Mouse (Mus musculus) CH12.LX (cell line): ENCODE data around the gene Sec14l1. TPM values are rescaled to one million over a fixed set of nuclear protein-coding genes. Genes with fewer than 3 reads are reported as not detected.

Experiments
- DNase-seq: peaks from one replicate; pipeline ENCODE4 v3.0.0-alpha.2; 2013; ENCODE audit errors: extremely low read depth
- H3K27ac ChIP-seq: 2 replicates; pipeline ENCODE4 v1.5.1; 2012; ENCODE audit warnings: low read depth, mild to moderate bottlenecking, control low read depth, moderate library complexity; ENCODE audit not compliant: insufficient read depth
- H3K27me3 ChIP-seq: replicated peaks from 2 replicates; pipeline ENCODE3; 2012; ENCODE audit warnings: inconsistent platforms
- H3K36me3 ChIP-seq, 2 experiments: replicated peaks in 1 of 2; 2 replicates each; pipeline versions ENCODE3 to v1.6.1; 2012; ENCODE audit warnings: inconsistent platforms in 1 of 2, low read length in 1 of 2, mild to moderate bottlenecking in 1 of 2, mixed read lengths in 1 of 2, moderate library complexity in 1 of 2; ENCODE audit not compliant: control insufficient read depth in 1 of 2, insufficient read depth in 1 of 2
- H3K4me1 ChIP-seq, 2 experiments: 2 replicates each; pipeline ENCODE4 v1.6.1; 2012; ENCODE audit warnings: inconsistent platforms in 1 of 2, moderate library complexity in 1 of 2; ENCODE audit not compliant: insufficient read depth in 2 of 2, control insufficient read depth in 1 of 2
- H3K4me2 ChIP-seq: 2 replicates; pipeline ENCODE4 v1.6.1; 2012; ENCODE audit warnings: low read depth, mild to moderate bottlenecking, control low read depth; ENCODE audit not compliant: poor library complexity, insufficient read depth, severe bottlenecking
- H3K4me3 ChIP-seq, 3 experiments: fragments of 150-350 bp in 1 of 3; sonication (generic) in 1 of 3; replicated peaks in 1 of 3; 2 replicates each; pipeline versions ENCODE3 to v1.5.1; 2011 to 2012; ENCODE audit warnings: low read depth in 2 of 3, low read length in 2 of 3, mild to moderate bottlenecking in 2 of 3, moderate library complexity in 2 of 3, control low read depth in 1 of 3, improper control_type of control experiment in 1 of 3, inconsistent platforms in 1 of 3, mixed read lengths in 1 of 3; ENCODE audit not compliant: poor library complexity in 1 of 3
- H3K79me2 ChIP-seq: replicated peaks from 2 replicates; pipeline ENCODE4 v1.6.1; 2012; ENCODE audit warnings: mild to moderate bottlenecking, moderate library complexity; ENCODE audit not compliant: control insufficient read depth, poor library complexity, insufficient read depth, severe bottlenecking; ENCODE audit errors: extremely low read depth
- H3K9ac ChIP-seq: 2 replicates; pipeline ENCODE4 v1.6.1; 2012; ENCODE audit warnings: low read depth, mild to moderate bottlenecking, control low read depth, moderate library complexity; ENCODE audit not compliant: insufficient read depth
- H3K9me3 ChIP-seq: replicated peaks from 2 replicates; pipeline ENCODE3; 2012; ENCODE audit warnings: low read length, inconsistent platforms, mixed read lengths
- BHLHE40 ChIP-seq: IDR thresholded peaks from 2 replicates; pipeline ENCODE4 v1.6.1; 2011; ENCODE audit warnings: mild to moderate bottlenecking, low read depth, low read length, improper control_type of control experiment
- CHD2 ChIP-seq: IDR thresholded peaks from 2 replicates; pipeline ENCODE4 v1.6.1; 2011; ENCODE audit warnings: low read length, improper control_type of control experiment
- CTCF ChIP-seq, 2 experiments: IDR thresholded peaks in 1 of 2; conservative IDR thresholded peaks in 1 of 2; 2 replicates each; pipeline ENCODE4 v1.5.1; 2011 to 2012; ENCODE audit warnings: low read depth in 2 of 2, low read length in 2 of 2, improper control_type of control experiment in 1 of 2, inconsistent platforms in 1 of 2, mild to moderate bottlenecking in 1 of 2, moderate library complexity in 1 of 2
- ELF1 ChIP-seq: IDR thresholded peaks from 2 replicates; pipeline ENCODE4 v1.6.1; 2014; ENCODE audit warnings: low read depth, mild to moderate bottlenecking, inconsistent platforms, low read length, improper control_type of control experiment
- ETS1 ChIP-seq: conservative IDR thresholded peaks from 2 replicates; pipeline ENCODE4 v1.6.1; 2012; ENCODE audit warnings: low read depth, mild to moderate bottlenecking, inconsistent platforms, low read length, improper control_type of control experiment, moderate library complexity
- HCFC1 ChIP-seq: IDR thresholded peaks from 2 replicates; pipeline ENCODE4 v1.6.1; 2012; ENCODE audit warnings: low read depth, mild to moderate bottlenecking, inconsistent platforms, low read length, improper control_type of control experiment
- IRF4 ChIP-seq: IDR thresholded peaks from 2 replicates; pipeline ENCODE4 v1.6.1; 2014; ENCODE audit warnings: low read depth, mild to moderate bottlenecking, inconsistent platforms, low read length, improper control_type of control experiment
- MAFK ChIP-seq: IDR thresholded peaks from 2 replicates; pipeline ENCODE4 v1.6.1; 2011; ENCODE audit warnings: low read length, improper control_type of control experiment; ENCODE audit not compliant: insufficient replicate concordance
- MAX ChIP-seq: IDR thresholded peaks from 2 replicates; pipeline ENCODE4 v1.6.1; 2011; ENCODE audit warnings: low read length, improper control_type of control experiment
- MYC ChIP-seq: IDR thresholded peaks from 2 replicates; pipeline ENCODE4 v1.6.1; 2011; ENCODE audit warnings: low read depth, mild to moderate bottlenecking, improper control_type of control experiment, low read length
- RAD21 ChIP-seq: IDR thresholded peaks from 2 replicates; pipeline ENCODE4 v1.6.1; 2011; ENCODE audit warnings: low read depth, mild to moderate bottlenecking, low read length, improper control_type of control experiment, moderate library complexity
- SIN3A ChIP-seq: IDR thresholded peaks from 2 replicates; pipeline ENCODE4 v1.6.1; 2012; ENCODE audit warnings: low read length, improper control_type of control experiment, inconsistent platforms
- TBP ChIP-seq: conservative IDR thresholded peaks from 2 replicates; pipeline ENCODE4 v1.6.1; 2011; ENCODE audit warnings: low read depth, low read length, improper control_type of control experiment
- TCF12 ChIP-seq: IDR thresholded peaks from 2 replicates; pipeline ENCODE4 v1.6.1; 2014; ENCODE audit warnings: low read depth, mild to moderate bottlenecking, inconsistent platforms, low read length, improper control_type of control experiment
- USF1 ChIP-seq: IDR thresholded peaks from 2 replicates; pipeline ENCODE4 v1.6.1; 2014; ENCODE audit warnings: low read depth, mild to moderate bottlenecking, inconsistent platforms, low read length, improper control_type of control experiment
- dilution Hi-C: fragments of 300-500 bp; cut with MboI; formaldehyde crosslinking; loops from 2 replicates; pipeline ENCODE4 v1.14.3; 2020; ENCODE audit warnings: low sequenced_read_pairs; ENCODE audit not compliant: extremely low pct_unique_long_range_greater_than_20kb, extremely low pct_ligation_motif_present
- in situ Hi-C: fragments of 300-500 bp; cut with MboI; formaldehyde crosslinking; loops from 3 replicates; pipeline ENCODE4 v1.14.3; 2019; ENCODE audit warnings: low sequenced_read_pairs, low pct_ligation_motif_present, low pct_unique_long_range_greater_than_20kb, mixed read lengths
- polyA plus RNA-seq: library from polyadenylated mRNA; unstranded; fragments of >175 nt; gene quantifications from 2 replicates; pipeline ENCODE4 v1.2.1, GENCODE M21; 2012; ENCODE audit warnings: low read depth; ENCODE audit not compliant: insufficient read length
- total RNA-seq, 2 experiments: library from RNA; depleted of rRNA; stranded (reverse); fragments of 300-350 nt in 1 of 2; fragments of >200 nt in 1 of 2; gene quantifications; 2 replicates each; pipeline ENCODE4 v1.2.3; 2012 to 2014

The Sec14l1 gene
- total and polyA plus RNA-seq, 3 experiments, result 18.5 to 28.2 (median 21.5) TPM

DNA sequence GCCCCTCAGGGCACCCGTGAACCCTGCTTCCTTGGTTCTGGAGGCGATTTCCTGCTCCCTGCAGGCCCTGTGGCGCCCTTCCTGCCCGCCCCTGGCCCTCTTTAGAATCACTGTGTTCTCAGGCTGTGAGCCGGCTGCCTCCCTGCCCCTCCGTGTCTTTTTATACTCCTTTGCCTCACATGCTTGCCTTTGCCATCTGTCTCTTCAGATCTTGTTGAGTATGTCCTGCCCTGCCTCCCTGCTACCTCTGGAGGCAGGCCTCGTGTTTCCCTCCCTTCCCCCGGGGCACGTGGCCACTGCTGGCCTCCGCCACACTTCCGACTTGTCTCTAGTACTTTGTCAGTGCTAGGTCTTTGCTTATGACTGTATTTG lies 6.2 kb downstream of the Sec14l1 start:
- Histone ChIP-seq H3K36me3 (peaks cover 7 to 71% of the 10 kb centered on the region in 2 experiments), H3K27ac (no peak overlapping the region), H3K9ac (no peak overlapping the region), H3K27me3 (no peaks in the 10 kb centered on the region), H3K4me1 (peaks cover 45 to 89% of the 10 kb centered on the region in 2 experiments), H3K4me3 (no peak overlapping the region), H3K9me3 (peaks cover 2% of the 10 kb centered on the region), H3K79me2 (no peaks in the 10 kb centered on the region), H3K4me2 (no peak overlapping the region)
- in situ Hi-C loops, result no loop called here
- TF ChIP-seq SIN3A (no peak), HCFC1 (no peak), TBP (no peak)
- no peak for DNase-seq
- dilution Hi-C loops, result no loop called here

DNA sequence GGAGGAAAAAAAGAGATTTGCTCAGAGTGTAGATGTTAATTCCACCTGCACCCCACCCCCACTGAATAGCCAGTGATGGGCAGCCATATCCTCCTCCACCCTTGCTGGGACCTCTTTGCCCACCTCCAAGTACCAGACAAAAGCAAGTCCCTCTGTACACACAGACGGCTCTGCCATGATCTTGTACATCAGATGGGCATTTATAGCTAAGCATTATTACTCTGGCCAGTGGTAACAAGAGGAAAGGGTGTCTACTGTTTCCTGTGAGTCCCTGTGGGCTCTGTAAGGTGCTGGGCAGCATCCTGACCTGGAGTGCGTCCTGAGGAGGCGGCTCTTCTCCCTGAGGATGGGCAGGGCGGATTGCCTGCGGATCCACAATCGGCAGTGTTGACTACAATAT lies 7.0 kb downstream of the Sec14l1 start:
- dilution Hi-C loops, result no loop called here
- H3K27me3 ChIP-seq, result no peaks in the 10 kb centered on the region
- in situ Hi-C loops, result no loop called here
- no peak for TF ChIP-seq MAX
- no peak for TF ChIP-seq RAD21
- no peak for TF ChIP-seq MYC
- no peak for TF ChIP-seq BHLHE40
- no peak for TF ChIP-seq IRF4
- TF ChIP-seq ETS1, result no peak
- TF ChIP-seq CTCF (conservative IDR thresholded peaks at IDR 0.05 in 1 of 2, IDR thresholded peaks at IDR 0.05 in 1 of 2; ENCODE audit: low read depth in 2 of 2, low read length in 2 of 2), result no peak
- TF ChIP-seq SIN3A, result no peak
- no peak for TF ChIP-seq USF1
- no peak for TF ChIP-seq CHD2
- TF ChIP-seq TCF12, result no peak
- TF ChIP-seq MAFK, result no peak
- no peak for TF ChIP-seq ELF1
- H3K9me3 ChIP-seq, result peaks cover 2% of the 10 kb centered on the region
- no peak for DNase-seq
- peaks cover 7 to 68% of the 10 kb centered on the region in 2 experiments for H3K36me3 ChIP-seq
- H3K27ac ChIP-seq, result no peak overlapping the region
- H3K9ac ChIP-seq, result no peak overlapping the region
- H3K4me1 ChIP-seq, result peaks cover 42 to 84% of the 10 kb centered on the region in 2 experiments
- H3K4me3 ChIP-seq, result no peak overlapping the region
- H3K79me2 ChIP-seq, result no peaks in the 10 kb centered on the region
- no peak overlapping the region for H3K4me2 ChIP-seq
